Mouse (Mus musculus) midbrain, embryonic 13.5 days (tissue): ENCODE measurements around the gene Ctf2. TPM values are rescaled to one million over a fixed set of nuclear protein-coding genes. Genes with fewer than 3 reads are reported as not detected.

Experiments
- ATAC-seq: fragments of 200-750 bp; cut with Nextera tagmentation; 2 replicates; pipeline ENCODE4 v1.8.0; 2017; ENCODE audit warnings: mild to moderate bottlenecking, moderate TSS enrichment, moderate library complexity
- H3K27ac ChIP-seq: fragments of 300-500 bp; sonication (generic); 2 replicates; pipeline ENCODE4 v1.5.1; 2015; ENCODE audit warnings: inconsistent platforms, mild to moderate bottlenecking, moderate library complexity
- H3K27me3 ChIP-seq: fragments of 300-500 bp; sonication (generic); 2 replicates; pipeline ENCODE4 v1.6.1; 2015; ENCODE audit warnings: mild to moderate bottlenecking, inconsistent platforms
- H3K36me3 ChIP-seq: fragments of 300-500 bp; sonication (generic); 2 replicates; pipeline ENCODE4 v1.6.1; 2015; ENCODE audit warnings: mild to moderate bottlenecking, inconsistent platforms
- H3K4me1 ChIP-seq: fragments of 300-500 bp; sonication (generic); replicated peaks from 2 replicates; pipeline ENCODE4 v1.6.1; 2015; ENCODE audit warnings: inconsistent platforms
- H3K4me2 ChIP-seq: fragments of 300-500 bp; sonication (generic); replicated peaks from 2 replicates; pipeline ENCODE4 v1.6.1; 2015; ENCODE audit warnings: moderate library complexity, mild to moderate bottlenecking, inconsistent platforms
- H3K4me3 ChIP-seq: fragments of 300-500 bp; sonication (generic); replicated peaks from 2 replicates; pipeline ENCODE4 v1.5.1; 2015; ENCODE audit warnings: mild to moderate bottlenecking, inconsistent platforms
- H3K9ac ChIP-seq: fragments of 300-500 bp; sonication (generic); replicated peaks from 2 replicates; pipeline ENCODE4 v1.6.1; 2015; ENCODE audit warnings: mild to moderate bottlenecking, inconsistent platforms
- H3K9me3 ChIP-seq: fragments of 300-500 bp; sonication (generic); 2 replicates; pipeline ENCODE4 v1.6.1; 2016; ENCODE audit warnings: mild to moderate bottlenecking, inconsistent platforms
- WGBS: fragments of 180-500 bp; shearing (Covaris S2); methylation state at CpG from one replicate; pipeline ENCODE4 v1.1.7; 2015; 5-methylcytosine and 5-hydroxymethylcytosine counted together
- polyA plus RNA-seq: library from polyadenylated mRNA; unstranded; fragments of >200 nt; fragmentation: Nextera tagmentation; extraction: Ambion mirVana; gene quantifications from 2 replicates; pipeline ENCODE4 v1.2.1, GENCODE M21; 2015

Gene Ctf2
- polyA plus RNA-seq, 1 experiment from 2014 or later, result 0.17 TPM

- peaks cover 100% of the 10 kb centered on the region for H3K36me3 ChIP-seq
- H3K9me3 ChIP-seq, result no peaks in the 10 kb centered on the region
- ATAC-seq, result no peak
- no peak overlapping the region for H3K4me3 ChIP-seq
- H3K4me1 ChIP-seq, result peaks cover 55% of the 10 kb centered on the region
- no peak overlapping the region for H3K4me2 ChIP-seq
- H3K27me3 ChIP-seq, result no peaks in the 10 kb centered on the region
- H3K27ac ChIP-seq, result no peak overlapping the region
- 81% methylated on average over 5 of the region's 5 CpGs for WGBS
- H3K9ac ChIP-seq, result no peak overlapping the region
Observed at GRCm38 (mm10) chr7:127753158-127753557, 21.2 kb upstream of the Ctf2 start.

GRCm38 (mm10) chr7:127752069-127752468 is 20.1 kb upstream of the Ctf2 start:
- H3K9me3 ChIP-seq, result no peaks in the 10 kb centered on the region
- H3K4me1 ChIP-seq, result peaks cover 61% of the 10 kb centered on the region
- peaks cover 93% of the 10 kb centered on the region for H3K36me3 ChIP-seq
- H3K27me3 ChIP-seq, result no peaks in the 10 kb centered on the region
- no peak overlapping the region for H3K27ac ChIP-seq
- H3K9ac ChIP-seq, result no peak overlapping the region; the same call in 1 of the 2 replicates
- no peak for ATAC-seq
- 94% methylated on average over 27 of the region's 27 CpGs for WGBS
- H3K4me3 ChIP-seq, result no peak overlapping the region
- H3K4me2 ChIP-seq, result no peak overlapping the region

- H3K4me1 ChIP-seq, result peaks cover 59% of the 10 kb centered on the region
- H3K27me3 ChIP-seq, result no peaks in the 10 kb centered on the region
- no peak overlapping the region for H3K4me2 ChIP-seq
- no peak overlapping the region for H3K27ac ChIP-seq
- H3K36me3 ChIP-seq, result peaks cover 89% of the 10 kb centered on the region
- H3K9me3 ChIP-seq, result no peaks in the 10 kb centered on the region
- no peak overlapping the region for H3K4me3 ChIP-seq
- H3K9ac ChIP-seq, result no peak overlapping the region
- no peak for ATAC-seq
- 95% methylated on average over 5 of the region's 5 CpGs for WGBS
Observed at GRCm38 (mm10) chr7:127751619-127752018, 19.7 kb upstream of the Ctf2 start.

- 84% methylated on average over 19 of the region's 19 CpGs for WGBS
- Histone ChIP-seq H3K27ac (no peak overlapping the region), H3K4me3 (no peak overlapping the region), H3K9me3 (no peaks in the 10 kb centered on the region), H3K4me2 (no peak overlapping the region), H3K36me3 (peaks cover 77% of the 10 kb centered on the region), H3K27me3 (no peaks in the 10 kb centered on the region), H3K4me1 (peaks cover 47% of the 10 kb centered on the region), H3K9ac (no peak overlapping the region)
- ATAC-seq, result no peak
Observed at GRCm38 (mm10) chr7:127750131-127751127, 18.5 kb upstream of the Ctf2 start.

GRCm38 (mm10) chr7:127748235-127748560 is 16.2 kb upstream of the Ctf2 start:
- no peaks in the 10 kb centered on the region for H3K27me3 ChIP-seq
- 95% methylated on average over 28 of the region's 28 CpGs for WGBS
- peaks cover 55% of the 10 kb centered on the region for H3K36me3 ChIP-seq
- H3K9ac ChIP-seq, result peak overlapping the region; percentile 97
- H3K9me3 ChIP-seq, result no peaks in the 10 kb centered on the region
- H3K27ac ChIP-seq, result peak overlapping the region; percentile 19; the same call in 1 of the 2 replicates
- H3K4me3 ChIP-seq, result peak overlapping the region; percentile 98
- peak overlapping the region; percentile 91 for H3K4me2 ChIP-seq
- H3K4me1 ChIP-seq, result peaks cover 37% of the 10 kb centered on the region
- ATAC-seq, result no peak

- peak overlapping the region; percentile 91 for H3K27ac ChIP-seq
- peak overlapping the region; percentile 91 for H3K4me2 ChIP-seq
- H3K9me3 ChIP-seq, result no peaks in the 10 kb centered on the region
- WGBS, result 43% methylated on average over 6 of the region's 6 CpGs
- H3K27me3 ChIP-seq, result no peaks in the 10 kb centered on the region
- H3K4me3 ChIP-seq, result peak overlapping the region; percentile 98
- ATAC-seq, result no peak
- H3K4me1 ChIP-seq, result peaks cover 32% of the 10 kb centered on the region
- peak overlapping the region; percentile 97 for H3K9ac ChIP-seq
- peaks cover 50% of the 10 kb centered on the region for H3K36me3 ChIP-seq
Observed at GRCm38 (mm10) chr7:127747559-127748234, 15.7 kb upstream of the Ctf2 start.

- Histone ChIP-seq H3K36me3 (peaks cover 40% of the 10 kb centered on the region), H3K9ac (peak overlapping the region; percentile 97), H3K27ac (peak overlapping the region; percentile 91), H3K27me3 (no peaks in the 10 kb centered on the region), H3K4me3 (peak overlapping the region; percentile 98), H3K9me3 (no peaks in the 10 kb centered on the region), H3K4me2 (peak overlapping the region; percentile 91), H3K4me1 (peaks cover 27% of the 10 kb centered on the region)
- 0% methylated on average over 37 of the region's 62 CpGs for WGBS
- ATAC-seq, result no peak
Observed at GRCm38 (mm10) chr7:127746494-127747491, 14.8 kb upstream of the Ctf2 start.

- Histone ChIP-seq H3K27me3 (no peaks in the 10 kb centered on the region), H3K4me3 (peak overlapping the region; percentile 98), H3K36me3 (peaks cover 31% of the 10 kb centered on the region), H3K4me2 (peak overlapping the region; percentile 91), H3K27ac (peak overlapping the region; percentile 91), H3K4me1 (peaks cover 27% of the 10 kb centered on the region), H3K9me3 (no peaks in the 10 kb centered on the region), H3K9ac (peak overlapping the region; percentile 97)
- peak; percentile 93 for ATAC-seq
- WGBS, result under 1% methylated on average over 39 of the region's 39 CpGs
Observed at GRCm38 (mm10) chr7:127745652-127746493, 13.9 kb upstream of the Ctf2 start.

GRCm38 (mm10) chr7:127745251-127745651 is 13.3 kb upstream of the Ctf2 start:
- peak overlapping the region; percentile 98 for H3K4me3 ChIP-seq
- no peaks in the 10 kb centered on the region for H3K9me3 ChIP-seq
- ATAC-seq, result peak; percentile 91
- H3K27me3 ChIP-seq, result no peaks in the 10 kb centered on the region
- H3K27ac ChIP-seq, result peak overlapping the region; percentile 91
- H3K4me2 ChIP-seq, result peak overlapping the region; percentile 91
- peaks cover 25% of the 10 kb centered on the region for H3K36me3 ChIP-seq
- peak overlapping the region; percentile 97 for H3K9ac ChIP-seq
- peaks cover 27% of the 10 kb centered on the region for H3K4me1 ChIP-seq
- under 1% methylated on average over 19 of the region's 19 CpGs for WGBS

- Histone ChIP-seq H3K36me3 (peaks cover 18% of the 10 kb centered on the region), H3K27me3 (no peaks in the 10 kb centered on the region), H3K4me2 (peak within 1 kb of the TSS; percentile 91), H3K9ac (peak within 1 kb of the TSS; percentile 97), H3K4me3 (peak within 1 kb of the TSS; percentile 98), H3K9me3 (no peaks in the 10 kb centered on the region), H3K4me1 (peaks cover 27% of the 10 kb centered on the region), H3K27ac (peak within 1 kb of the TSS; percentile 91)
- WGBS, result under 1% methylated on average over 26 of the region's 26 CpGs
- ATAC-seq, result no peak
Observed at GRCm38 (mm10) chr7:127744366-127745045, 12.5 kb upstream of the Ctf2 start, which contains the start of gene Fbxl19. Gene Fbxl19, plus strand, starts transcription at chr7:127744543.
